ENCODE assay signal across 12 mouse cellular contexts in genomic region chr4:105338861-105339260, GRCm38 (mm10).
DNase-seq lines count a peak whose midpoint lies in the region; ATAC-seq lines count a peak whose summit lies in the region.
"Had no signal": no experiment of that assay in that cellular context is flagged by ENCODE, and none has a peak within 500 bp of the region (broad histone marks: within the 10 kb centered on the region; RNA-seq: fewer than 3 reads in every experiment).

No protein-coding gene starts in this region.

- no peaks in the 10 kb centered on the region for H3K27me3 ChIP-seq in kidney, embryonic 14.5 days (ENCODE audit: control insufficient read depth, insufficient read depth, low read length)
- no peaks in the 10 kb centered on the region for H3K27me3 ChIP-seq in heart, embryonic 16.5 days (ENCODE audit: control insufficient read depth, insufficient read depth, low read length)
- H3K27me3 ChIP-seq: lung, embryonic 15.5 days had no signal

- no peaks in the 10 kb centered on the region for H3K36me3 ChIP-seq in kidney, embryonic 14.5 days (ENCODE audit: control insufficient read depth, insufficient read depth, low read length)
- H3K36me3 ChIP-seq in heart, embryonic 16.5 days (ENCODE audit: control insufficient read depth, insufficient read depth): no peaks in the 10 kb centered on the region
- H3K36me3 ChIP-seq: lung, embryonic 15.5 days had no signal

- no peak overlapping the region for H3K9ac ChIP-seq in kidney, embryonic 14.5 days (ENCODE audit: low read depth, low read length)
- H3K9ac ChIP-seq in heart, embryonic 16.5 days (ENCODE audit: low read length): no peak overlapping the region
- H3K9ac ChIP-seq: lung, embryonic 15.5 days had no signal

- H3K27ac ChIP-seq in kidney, embryonic 14.5 days (ENCODE audit: low read depth, low read length): no peak overlapping the region
- H3K27ac ChIP-seq in heart, embryonic 16.5 days (ENCODE audit: low read length): no peak overlapping the region
- H3K27ac ChIP-seq: lung, embryonic 15.5 days had no signal

- H3K9me3 ChIP-seq in kidney, embryonic 14.5 days (ENCODE audit: control insufficient read depth, low read length): no peaks in the 10 kb centered on the region
- H3K9me3 ChIP-seq in heart, embryonic 16.5 days (replicated peaks; ENCODE audit: control insufficient read depth, low read length): no peaks in the 10 kb centered on the region
- H3K9me3 ChIP-seq: lung, embryonic 15.5 days had no signal

- H3K4me2 ChIP-seq in kidney, embryonic 14.5 days (replicated peaks; ENCODE audit: low read depth, low read length): no peak overlapping the region
- H3K4me2 ChIP-seq in heart, embryonic 16.5 days (ENCODE audit: low read depth, low read length): no peak overlapping the region
- H3K4me2 ChIP-seq: lung, embryonic 15.5 days had no signal

- no peak for ATAC-seq in kidney, embryonic 14.5 days (ENCODE audit: low FRiP score, low TSS enrichment)
- ATAC-seq in heart, embryonic 16.5 days (replicated peaks; ENCODE audit: extremely low read depth, insufficient read depth, low FRiP score): peak; percentile 72
- ATAC-seq in monocyte, adult 5-6 weeks (replicated peaks; ENCODE audit: insufficient number of reproducible peaks, low FRiP score, low TSS enrichment, poor library complexity, severe bottlenecking): no peak

- 54% methylated on average over 7 of the region's 7 CpGs for WGBS in kidney, embryonic 14.5 days
- 36% methylated on average over 7 of the region's 7 CpGs for WGBS in heart, embryonic 16.5 days

- H3K4me3 ChIP-seq in kidney, embryonic 14.5 days (ENCODE audit: low read length): no peak overlapping the region
- no peak overlapping the region for H3K4me3 ChIP-seq in heart, embryonic 16.5 days (ENCODE audit: low read length)
- H3K4me3 ChIP-seq: erythroblast, embryonic 14.5 days; lung, embryonic 15.5 days had no signal

- DNase-seq in kidney, postnatal 10 days: peak; percentile 36
- DNase-seq in testis, postnatal 14 days (ENCODE audit: low spot score): peak; percentile 9
- no peak for DNase-seq in testis, postnatal 10 days (ENCODE audit: low spot score)
- no peak for DNase-seq in layer of hippocampus, postnatal 25 days (ENCODE audit: extremely low spot score in 1 of 2, low spot score in 1 of 2)
- DNase-seq: adrenal gland, postnatal 25 days; cerebellum, adult 9-11 months; kidney, adult 18-20 months had no signal

- no peaks in the 10 kb centered on the region for H3K4me1 ChIP-seq in kidney, embryonic 14.5 days (ENCODE audit: control insufficient read depth, insufficient read depth, low read length)
- H3K4me1 ChIP-seq in heart, embryonic 16.5 days (ENCODE audit: control insufficient read depth, insufficient read depth, low read length): peaks cover 3% of the 10 kb centered on the region; the same call in 1 of the 2 replicates
- H3K4me1 ChIP-seq: lung, embryonic 15.5 days had no signal

Comparison
In these comparisons a context has a peak if more than half of its experiments do, and no peak if none do; other contexts are left out.
1. DNase-seq: peak in kidney, postnatal 10 days (single experiment) and testis, postnatal 14 days (single experiment); none in testis, postnatal 10 days (single experiment) and layer of hippocampus, postnatal 25 days (0 of 2).